Mouse (Mus musculus): Measurements from ENCODE around the gene Cfap43.

Cfap43 gene

DNA sequence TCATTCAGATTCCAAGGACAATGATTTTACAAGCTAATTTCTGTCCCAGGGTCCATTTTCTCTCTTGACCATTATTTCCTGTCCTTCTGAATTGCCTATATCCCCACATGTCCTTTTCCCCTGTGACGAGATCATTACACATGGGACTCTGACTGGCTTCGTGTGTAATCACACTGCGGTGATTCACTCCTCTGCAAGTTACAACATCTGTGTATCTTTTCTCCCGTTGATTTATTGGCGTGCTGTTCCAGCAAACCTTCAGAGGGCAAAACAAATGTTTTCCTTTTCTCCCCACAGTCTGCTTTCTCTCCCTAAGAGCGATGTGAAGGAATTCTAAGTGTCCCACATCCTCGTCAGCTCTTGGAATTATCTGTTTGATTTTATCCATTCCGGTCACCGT, 219.3 kb downstream of the Cfap43 start:
- DNase-seq: no peak

DNA sequence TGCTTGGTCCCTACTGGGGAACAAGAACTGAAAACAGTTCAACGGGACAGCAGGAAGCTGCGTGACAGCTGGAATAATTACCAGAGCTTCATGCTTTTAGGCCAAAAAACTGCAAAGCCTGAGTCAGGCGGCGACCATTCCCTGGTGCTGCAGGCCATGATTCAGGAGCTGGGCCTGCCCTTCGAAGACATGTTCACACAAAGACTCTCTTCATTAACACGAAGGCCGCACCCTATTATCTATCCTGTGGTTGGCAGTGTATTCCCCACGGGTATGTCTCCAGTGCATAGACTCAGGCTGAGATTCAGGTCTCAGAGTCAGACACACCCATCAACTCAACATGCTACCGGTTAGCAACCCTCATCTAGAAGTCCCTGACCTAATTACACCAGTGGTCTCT, 220.8 kb downstream of the Cfap43 start:
- no peak for DNase-seq

DNA sequence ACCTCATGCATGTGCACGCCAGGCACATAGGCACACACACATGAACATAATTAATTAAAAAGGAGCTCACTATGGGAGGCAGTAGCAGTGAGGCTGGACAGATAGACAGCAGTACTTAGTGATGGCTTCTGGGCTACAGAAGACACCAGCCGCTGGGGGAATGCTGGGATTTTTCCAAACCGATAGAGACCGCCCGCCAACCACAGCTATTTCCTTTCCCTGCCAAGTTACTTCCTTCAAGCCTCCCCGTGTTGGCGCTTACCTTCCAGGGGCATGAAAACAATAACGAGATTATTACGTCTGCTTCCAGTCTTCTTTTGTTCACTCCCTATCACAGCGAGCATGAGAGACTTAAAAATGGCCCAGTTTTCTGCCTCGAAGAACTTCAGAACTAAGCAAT, 222.0 kb downstream of the Cfap43 start:
- no peak for DNase-seq

DNA sequence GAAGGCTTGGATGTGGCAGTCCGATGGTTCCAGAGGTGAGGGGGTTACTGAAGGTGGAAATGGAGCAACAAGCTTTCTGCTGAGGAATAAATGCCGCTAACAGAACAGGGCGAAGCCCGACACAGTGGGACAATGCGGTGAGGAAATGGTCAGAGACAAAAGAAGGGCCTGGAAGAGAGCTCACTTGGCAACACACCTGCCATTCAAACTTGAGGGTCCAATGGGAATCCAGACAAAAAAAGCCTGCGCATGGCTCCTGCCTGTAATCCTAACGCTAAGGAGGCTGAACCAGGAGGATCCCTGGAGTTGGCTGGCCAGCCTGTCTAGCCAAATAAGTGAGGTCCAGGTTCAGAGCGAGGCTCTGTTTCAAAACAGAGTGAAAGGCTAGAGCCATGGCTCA, 222.7 kb downstream of the Cfap43 start:
- no peak for DNase-seq

DNA sequence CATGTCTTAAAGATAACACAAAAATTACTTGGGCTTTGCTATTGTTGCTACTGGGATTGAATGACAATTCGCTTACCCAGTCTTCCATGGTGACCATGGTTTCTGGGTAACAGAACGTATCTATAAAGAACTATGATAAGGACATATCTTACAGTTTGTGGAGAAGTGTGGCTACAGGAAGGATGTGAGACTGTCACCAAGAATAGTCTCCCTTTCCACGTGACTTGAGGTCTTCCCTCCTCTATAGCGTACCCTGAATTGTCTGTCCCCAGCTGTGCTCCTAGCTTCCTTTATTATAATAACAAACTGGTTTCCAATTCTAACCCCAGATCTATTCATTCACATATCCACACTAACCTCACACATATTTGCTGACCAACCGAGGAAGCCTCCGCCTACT, 223.4 kb downstream of the Cfap43 start:
- DNase-seq: no peak

DNA sequence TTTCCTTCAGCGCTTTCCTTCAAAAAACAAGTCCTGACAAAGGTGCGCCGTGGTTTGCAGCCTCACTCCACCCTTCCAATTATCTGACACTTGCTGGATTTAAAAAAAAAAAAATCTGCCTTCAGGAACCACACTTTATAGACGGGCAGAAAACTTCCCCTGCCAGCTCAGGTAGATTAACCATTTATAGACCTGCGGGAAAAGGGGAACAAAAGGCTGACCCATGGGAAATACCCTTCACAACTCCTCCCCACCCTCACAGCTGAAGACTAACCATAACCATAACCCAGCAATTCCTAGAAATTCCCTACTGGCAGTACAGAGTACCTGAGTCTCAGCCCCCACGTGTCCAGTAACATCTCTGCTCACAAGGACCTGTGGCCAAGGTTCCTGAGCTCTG, 227.1 kb downstream of the Cfap43 start, which contains the start of gene Col17a1:
Col17a1 (minus strand) TSS at position 101 of the 400 bp plus-strand sequence.
- no peak for DNase-seq

DNA sequence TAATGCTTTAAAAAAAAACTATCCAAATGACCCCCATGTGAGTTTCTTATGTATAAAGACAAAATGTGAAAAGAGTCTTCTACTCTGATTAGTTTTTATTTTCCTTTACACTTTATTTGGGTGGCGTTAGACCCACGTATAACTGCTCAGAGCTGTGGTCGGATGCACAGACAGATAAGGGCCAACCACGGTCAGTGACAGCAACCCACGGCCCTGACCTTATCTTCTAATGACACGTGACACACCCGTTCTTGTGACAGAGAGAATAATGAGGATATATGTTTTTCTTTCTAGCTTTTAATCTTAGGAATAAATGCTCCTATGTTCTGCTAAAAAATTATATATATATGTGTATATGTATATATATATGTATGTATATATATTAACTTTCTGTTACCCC, 229.5 kb downstream of the Cfap43 start:
- DNase-seq: no peak
